ENCODE assay signal across 25 mouse cellular contexts in genomic region chr8:126053911-126054310, GRCm38 (mm10). TPM values are rescaled to one million over a fixed set of nuclear protein-coding genes. Genes with fewer than 3 reads are reported as not detected.
DNase-seq lines count a peak whose midpoint lies in the region; ATAC-seq and TF ChIP-seq lines count a peak whose summit lies in the region.
"Had no signal": no experiment of that assay in that cellular context is flagged by ENCODE, and none has a peak within 500 bp of the region (broad histone marks: within the 10 kb centered on the region; RNA-seq: fewer than 3 reads in every experiment).

No protein-coding gene starts in this region.

- H3K9ac ChIP-seq in forebrain, postnatal 0 days, result no peak overlapping the region
- H3K9ac ChIP-seq in forebrain, embryonic 13.5 days, result no peak overlapping the region
- H3K9ac ChIP-seq in midbrain, postnatal 0 days (replicated peaks; ENCODE audit: low read length, poor library complexity, severe bottlenecking), result no peak overlapping the region
- H3K9ac ChIP-seq: embryonic facial prominence, embryonic 12.5 days; forebrain, embryonic 12.5 days; heart, embryonic 15.5 days; hindbrain, embryonic 14.5 days; intestine, embryonic 15.5 days had no signal

- H3K36me3 ChIP-seq in forebrain, postnatal 0 days (ENCODE audit: insufficient read depth), result no peaks in the 10 kb centered on the region
- H3K36me3 ChIP-seq in forebrain, embryonic 13.5 days (ENCODE audit: poor library complexity, severe bottlenecking), result no peaks in the 10 kb centered on the region
- no peaks in the 10 kb centered on the region for H3K36me3 ChIP-seq in midbrain, postnatal 0 days (ENCODE audit: insufficient read depth, low read length)
- no peaks in the 10 kb centered on the region for H3K36me3 ChIP-seq in midbrain, embryonic 10.5 days
- H3K36me3 ChIP-seq: embryonic facial prominence, embryonic 12.5 days; forebrain, embryonic 12.5 days; heart, embryonic 10.5 days; heart, embryonic 15.5 days; intestine, embryonic 15.5 days had no signal

- no peak overlapping the region for H3K4me3 ChIP-seq in forebrain, postnatal 0 days (ENCODE audit: low read depth, low read length)
- H3K4me3 ChIP-seq in forebrain, embryonic 13.5 days, result no peak overlapping the region
- no peak overlapping the region for H3K4me3 ChIP-seq in midbrain, postnatal 0 days (ENCODE audit: low read depth, low read length)
- H3K4me3 ChIP-seq in midbrain, embryonic 10.5 days, result no peak overlapping the region
- H3K4me3 ChIP-seq in olfactory bulb, adult 2 months (ENCODE audit: insufficient read depth, low read depth, low read length), result no peak overlapping the region
- H3K4me3 ChIP-seq: embryonic facial prominence, embryonic 12.5 days; forebrain, embryonic 12.5 days; heart, embryonic 10.5 days; heart, embryonic 15.5 days; intestine, embryonic 15.5 days had no signal

- no peak for DNase-seq in forebrain, postnatal 0 days
- DNase-seq in midbrain, postnatal 0 days (ENCODE audit: low spot score), result peak; percentile 40
- DNase-seq in midbrain, embryonic 10.5 days (ENCODE audit: low spot score), result no peak
- peak; percentile 64 for DNase-seq in brain, adult 2 months (ENCODE audit: low read depth, low spot score)
- DNase-seq in layer of hippocampus, postnatal 10 days (ENCODE audit: low spot score in 2 of 2), result no peak
- DNase-seq: adrenal gland, adult 8-10 months; adrenal gland, postnatal 36 days; cerebellum, adult 11-12 months; cerebellum, adult 9-10 months; cerebellum, postnatal 25 days; gastrocnemius, postnatal 36 days; heart, adult 18-20 months; heart, postnatal 14 days had no signal

- H3K27ac ChIP-seq in forebrain, postnatal 0 days (ENCODE audit: low read depth, low read length), result no peak overlapping the region
- no peak overlapping the region for H3K27ac ChIP-seq in forebrain, embryonic 13.5 days
- no peak overlapping the region for H3K27ac ChIP-seq in midbrain, postnatal 0 days (ENCODE audit: low read depth, low read length)
- H3K27ac ChIP-seq in midbrain, embryonic 10.5 days (replicated peaks), result no peak overlapping the region
- peak overlapping the region; percentile 63; the same call in 1 of the 2 replicates for H3K27ac ChIP-seq in olfactory bulb, adult 2 months (ENCODE audit: insufficient read depth, low read depth, low read length)
- H3K27ac ChIP-seq: embryonic facial prominence, embryonic 12.5 days; forebrain, embryonic 12.5 days; heart, embryonic 10.5 days; heart, embryonic 15.5 days; hindbrain, embryonic 14.5 days; intestine, embryonic 15.5 days had no signal

- no peaks in the 10 kb centered on the region for H3K9me3 ChIP-seq in forebrain, postnatal 0 days (ENCODE audit: low read length)
- H3K9me3 ChIP-seq in forebrain, embryonic 13.5 days (replicated peaks), result no peaks in the 10 kb centered on the region
- H3K9me3 ChIP-seq in midbrain, postnatal 0 days (ENCODE audit: low read length), result no peaks in the 10 kb centered on the region
- H3K9me3 ChIP-seq in midbrain, embryonic 10.5 days (replicated peaks), result no peaks in the 10 kb centered on the region
- H3K9me3 ChIP-seq: embryonic facial prominence, embryonic 12.5 days; forebrain, embryonic 12.5 days; heart, embryonic 10.5 days; heart, embryonic 15.5 days; intestine, embryonic 15.5 days had no signal

- peak; percentile 40; the same call in 1 of the 2 replicates for ATAC-seq in forebrain, postnatal 0 days
- ATAC-seq in forebrain, embryonic 13.5 days, result no peak
- no peak for ATAC-seq in midbrain, postnatal 0 days (ENCODE audit: low FRiP score)
- no peak for ATAC-seq in activated CD4-positive, CD25-positive, alpha-beta regulatory T cell, adult 4 months
- ATAC-seq: intestine, embryonic 15.5 days; Patski had no signal

- H3K27me3 ChIP-seq in forebrain, postnatal 0 days (ENCODE audit: insufficient read depth, low read length), result no peaks in the 10 kb centered on the region
- no peaks in the 10 kb centered on the region for H3K27me3 ChIP-seq in forebrain, embryonic 13.5 days
- no peaks in the 10 kb centered on the region for H3K27me3 ChIP-seq in midbrain, postnatal 0 days (ENCODE audit: insufficient read depth, low read length)
- no peaks in the 10 kb centered on the region for H3K27me3 ChIP-seq in midbrain, embryonic 10.5 days (ENCODE audit: low read depth, poor library complexity, severe bottlenecking)
- H3K27me3 ChIP-seq: embryonic facial prominence, embryonic 12.5 days; forebrain, embryonic 12.5 days; heart, embryonic 15.5 days; intestine, embryonic 15.5 days had no signal

- TF ChIP-seq CTCF in forebrain, postnatal 0 days (IDR thresholded peaks at IDR 0.05; ENCODE audit: low read depth), result no peak
- TF ChIP-seq CTCF in midbrain, postnatal 0 days (IDR thresholded peaks at IDR 0.05), result no peak
- no peak for TF ChIP-seq CTCF in olfactory bulb, adult 2 months (IDR thresholded peaks at IDR 0.05; ENCODE audit: insufficient read depth, low read depth, low read length)

- no peaks in the 10 kb centered on the region for H3K4me1 ChIP-seq in forebrain, postnatal 0 days (ENCODE audit: insufficient read depth)
- peaks cover 8% of the 10 kb centered on the region; the same call in 1 of the 2 replicates for H3K4me1 ChIP-seq in forebrain, embryonic 13.5 days
- H3K4me1 ChIP-seq in midbrain, postnatal 0 days (ENCODE audit: insufficient read depth, low read length), result no peaks in the 10 kb centered on the region
- no peaks in the 10 kb centered on the region for H3K4me1 ChIP-seq in midbrain, embryonic 10.5 days
- H3K4me1 ChIP-seq in olfactory bulb, adult 2 months (ENCODE audit: control insufficient read depth, insufficient read depth, low read length), result peaks cover 18% of the 10 kb centered on the region
- H3K4me1 ChIP-seq: embryonic facial prominence, embryonic 12.5 days; forebrain, embryonic 12.5 days; heart, embryonic 10.5 days; heart, embryonic 15.5 days; intestine, embryonic 15.5 days had no signal

- TF ChIP-seq POLR2A in olfactory bulb, adult 2 months (IDR thresholded peaks at IDR 0.05; ENCODE audit: insufficient read depth, low read depth, low read length), result no peak

- 48% methylated on average over 4 of the region's 4 CpGs for WGBS in forebrain, postnatal 0 days
- WGBS in forebrain, embryonic 13.5 days, result 46% methylated on average over 4 of the region's 4 CpGs
- WGBS in midbrain, postnatal 0 days, result 72% methylated on average over 4 of the region's 4 CpGs
- 76% methylated on average over 4 of the region's 4 CpGs for WGBS in midbrain, embryonic 10.5 days
- WGBS in olfactory bulb, adult 2 months, result 18% methylated on average over 4 of the region's 4 CpGs

- H3K4me2 ChIP-seq in forebrain, postnatal 0 days (ENCODE audit: low read depth), result no peak overlapping the region
- no peak overlapping the region for H3K4me2 ChIP-seq in forebrain, embryonic 13.5 days
- no peak overlapping the region for H3K4me2 ChIP-seq in midbrain, postnatal 0 days (ENCODE audit: low read depth, low read length, poor library complexity, severe bottlenecking)
- H3K4me2 ChIP-seq: embryonic facial prominence, embryonic 12.5 days; forebrain, embryonic 12.5 days; heart, embryonic 15.5 days; hindbrain, embryonic 14.5 days; intestine, embryonic 15.5 days had no signal

RNA-seq across cellular contexts. Expression of gene Kcnk1, which starts 58.9 kb away (rescaled TPM):
- 43.6 and 43.9 TPM in 2 replicates for total RNA-seq in forebrain, postnatal 0 days (2014; rRNA removed)
- polyA plus RNA-seq in forebrain, postnatal 0 days (2015; fragmentation: Nextera tagmentation; extraction: Ambion mirVana), result 32.3 and 38.8 TPM in 2 replicates
- 4.1 and 5.2 TPM in 2 replicates for polyA plus RNA-seq in forebrain, embryonic 13.5 days (2015; fragmentation: Nextera tagmentation; extraction: Ambion mirVana)
- 35.7 and 52.1 TPM in 2 replicates for total RNA-seq in midbrain, postnatal 0 days (2014; rRNA removed)
- 24.1 and 25.1 TPM in 2 replicates for polyA plus RNA-seq in midbrain, postnatal 0 days (2015; fragmentation: Nextera tagmentation; extraction: Ambion mirVana)
- 3.8 and 5.2 TPM in 2 replicates for polyA plus RNA-seq in midbrain, embryonic 10.5 days (2016; fragmentation: Nextera tagmentation; extraction: Ambion mirVana)
- polyA plus RNA-seq in olfactory bulb, adult 2 months (2012; ENCODE audit: insufficient read depth, insufficient read length, low replicate concordance, missing spikeins), result not detected in 2 replicates
- polyA plus RNA-seq in activated CD4-positive, CD25-positive, alpha-beta regulatory T cell, adult 4 months (2017; shearing (Covaris generic)), result not detected
- total RNA-seq in layer of hippocampus, postnatal 10 days (2021), result 10 to 100 TPM; 62.5 to 67.6 TPM
- total RNA-seq: CH12.LX; heart, postnatal 14 days; hematopoietic stem cell, adult 5-6 weeks had no signal

Comparison
In these comparisons a context has a peak if more than half of its experiments do, and no peak if none do; other contexts are left out.
1. DNase-seq: peak in midbrain, postnatal 0 days (single experiment) and brain, adult 2 months (single experiment); none in forebrain, postnatal 0 days (single experiment), midbrain, embryonic 10.5 days (single experiment) and layer of hippocampus, postnatal 10 days (0 of 2).